Mouse (Mus musculus) cerebellum, adult 18-20 months (tissue): ENCODE data around the gene Fbxl5.

Experiments used
- DNase-seq, 2 experiments: peaks; one replicate each; pipeline ENCODE4 v3.0.0; 2021

The Fbxl5 gene

DNA sequence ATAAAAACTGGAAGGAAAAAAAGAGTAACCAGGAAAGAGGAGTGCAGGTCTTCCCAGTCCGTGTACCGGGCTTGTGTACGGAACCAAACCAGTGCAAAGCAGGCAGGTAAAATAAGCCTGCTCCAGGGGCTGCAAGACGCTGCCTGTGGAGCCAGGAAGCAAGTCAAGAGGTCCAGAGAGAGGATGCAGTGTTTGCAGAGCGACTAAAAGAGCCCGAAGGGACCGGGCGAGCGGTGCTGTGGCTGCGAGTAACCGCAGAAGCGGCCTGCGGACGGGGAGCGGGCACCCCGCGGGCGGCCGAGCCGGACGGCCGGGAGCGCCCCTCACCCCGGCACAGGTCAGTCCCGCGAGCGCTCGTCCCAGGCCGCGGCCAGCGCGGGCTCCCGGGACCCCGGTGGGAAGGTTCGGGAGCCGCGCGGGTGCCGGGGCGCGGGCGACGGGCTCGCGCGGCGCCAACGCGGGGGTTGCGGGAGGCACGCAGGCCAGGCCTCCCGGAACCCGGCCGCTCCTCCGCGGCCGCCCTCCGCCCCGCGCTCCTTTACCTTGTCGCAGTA lies 39.9 kb downstream of the Fbxl5 start:
- DNase-seq: peak in 1 of 2 experiments; percentile 48

DNA sequence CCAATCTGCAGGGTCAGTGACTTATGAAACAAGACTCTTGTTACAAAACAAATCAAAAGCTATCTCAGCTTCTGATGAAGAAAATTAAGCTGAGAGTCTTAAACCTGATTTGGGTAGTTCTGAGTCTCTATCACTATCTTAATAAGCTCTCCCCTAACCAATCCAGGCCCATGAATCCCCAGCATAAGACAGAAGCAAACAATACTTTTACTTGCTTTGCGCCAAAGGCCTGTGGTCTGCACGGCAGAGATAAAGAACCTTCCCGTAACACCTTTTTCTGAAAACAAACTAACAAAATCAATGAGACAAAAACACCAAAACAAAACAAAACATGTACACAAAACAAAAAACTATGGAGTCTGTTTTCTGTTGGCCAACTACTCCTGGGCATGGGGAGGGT lies 42.9 kb downstream of the Fbxl5 start:
- DNase-seq: no peak

DNA sequence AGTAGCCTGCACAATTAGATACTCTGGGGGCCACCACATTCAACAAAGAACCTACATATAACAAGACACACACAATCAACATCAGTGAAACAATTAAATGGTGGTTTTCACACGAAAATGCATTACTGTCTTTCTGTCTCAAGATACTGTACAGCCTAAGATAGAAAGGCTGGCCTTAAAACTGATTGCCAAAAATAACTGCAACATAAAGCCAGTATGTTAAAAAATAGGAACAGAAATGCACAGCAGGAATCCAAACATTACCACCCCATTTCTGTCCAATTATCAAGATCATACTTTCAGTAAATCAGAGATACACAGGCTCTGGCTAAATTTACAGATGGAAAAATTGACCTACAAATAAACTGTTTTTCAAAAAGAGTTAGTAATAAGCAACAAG lies 44.4 kb downstream of the Fbxl5 start:
- no peak for DNase-seq

GRCm38 (mm10) chr5:43776407-43776806 lies 45.0 kb downstream of the Fbxl5 start:
- DNase-seq: no peak

DNA sequence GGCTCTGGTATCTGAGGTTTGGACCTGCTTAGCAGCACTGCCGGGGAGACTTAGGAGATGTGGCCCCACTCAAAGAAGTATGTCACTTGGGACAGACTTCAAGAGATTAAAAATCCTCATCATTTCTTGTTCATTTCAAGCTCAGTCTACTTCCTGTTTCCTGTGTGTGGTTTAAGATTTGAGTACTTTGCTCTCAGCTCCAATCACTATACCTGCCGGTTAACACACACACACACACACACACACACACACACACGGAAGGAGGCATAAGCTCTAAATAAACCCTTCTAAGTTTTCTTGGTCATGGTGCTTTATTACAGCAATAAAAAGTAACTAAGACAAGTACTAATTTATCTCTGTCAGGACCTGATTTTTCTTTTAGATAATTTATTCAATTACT lies 49.9 kb downstream of the Fbxl5 start:
- DNase-seq: no peak

DNA sequence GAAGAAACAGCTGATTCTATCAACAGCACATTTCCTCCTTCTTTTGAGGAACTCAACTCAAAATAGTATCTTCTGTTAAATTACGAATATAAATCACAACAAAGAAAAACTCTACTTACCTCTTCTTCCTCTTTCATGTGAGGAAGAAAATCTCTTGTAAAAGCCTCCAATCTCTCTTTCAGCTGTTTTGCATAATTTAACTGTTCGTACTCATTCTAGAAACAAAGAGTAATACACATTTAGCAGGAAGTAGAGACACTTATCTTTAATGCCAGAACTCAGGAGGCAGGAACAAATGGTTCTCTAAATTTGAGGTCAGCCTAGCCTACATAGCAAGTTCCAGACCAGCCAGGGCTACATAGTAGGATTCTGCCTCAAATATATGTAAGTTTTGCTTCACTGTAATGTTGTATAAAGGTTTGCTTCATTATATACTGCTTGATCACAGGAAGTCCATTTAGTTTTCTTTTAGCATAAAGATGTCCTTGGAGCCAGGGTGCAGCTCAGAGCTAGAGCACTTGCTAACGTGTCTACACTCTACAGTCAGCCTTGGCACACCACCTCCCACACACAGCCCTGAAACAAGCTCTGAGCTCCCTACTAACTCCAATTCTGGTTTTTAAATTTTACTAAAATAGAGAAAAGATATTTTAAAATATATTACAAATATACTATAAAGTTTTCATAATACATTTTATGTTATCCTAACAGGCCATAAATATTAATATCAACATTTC lies 50.7 kb downstream of the Fbxl5 start:
- DNase-seq: no peak

- no peak for DNase-seq
These were observed 72.3 kb downstream of the Fbxl5 start for GRCm38 (mm10) chr5:43749092-43749491.

DNA sequence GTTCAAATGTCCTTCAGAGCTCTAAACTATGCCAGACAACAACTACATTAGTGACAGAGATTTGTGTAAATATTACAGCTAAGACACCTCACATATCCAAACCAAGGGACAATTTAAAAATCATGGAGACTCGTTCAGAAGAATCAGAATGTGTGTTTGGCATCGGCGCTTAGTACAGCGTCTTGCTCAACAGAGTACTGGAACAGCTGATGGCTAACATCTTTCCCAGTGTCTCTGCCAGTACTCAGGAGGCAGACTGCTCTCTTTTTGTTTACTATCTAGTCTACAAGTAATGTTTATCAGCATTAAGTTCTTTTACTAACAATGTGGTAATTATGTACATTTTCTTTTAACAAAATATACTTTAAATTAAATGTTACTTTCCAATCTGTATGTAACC lies 73.4 kb downstream of the Fbxl5 start:
- DNase-seq: no peak

DNA sequence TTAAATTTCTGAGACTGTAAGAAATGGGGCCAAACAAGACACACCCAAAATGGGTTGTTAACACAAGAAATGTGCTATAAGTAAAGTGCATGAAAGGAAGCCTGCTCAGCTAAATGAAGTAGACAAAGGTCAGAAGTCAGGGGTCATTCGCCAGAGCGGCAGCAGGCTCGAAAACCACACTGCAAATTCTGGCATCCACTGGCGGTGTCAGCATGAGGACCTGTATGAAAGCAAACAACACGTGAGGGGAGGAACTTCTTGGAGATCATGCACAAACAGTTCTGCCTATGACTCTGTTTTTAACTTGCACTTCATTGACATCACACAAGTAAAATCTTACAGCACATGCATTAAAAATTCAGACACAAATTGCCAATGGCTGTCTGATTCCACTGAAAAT lies 76.3 kb downstream of the Fbxl5 start:
- no peak for DNase-seq

- DNase-seq: no peak
These were observed 77.3 kb downstream of the Fbxl5 start for GRCm38 (mm10) chr5:43744187-43744586.

DNA sequence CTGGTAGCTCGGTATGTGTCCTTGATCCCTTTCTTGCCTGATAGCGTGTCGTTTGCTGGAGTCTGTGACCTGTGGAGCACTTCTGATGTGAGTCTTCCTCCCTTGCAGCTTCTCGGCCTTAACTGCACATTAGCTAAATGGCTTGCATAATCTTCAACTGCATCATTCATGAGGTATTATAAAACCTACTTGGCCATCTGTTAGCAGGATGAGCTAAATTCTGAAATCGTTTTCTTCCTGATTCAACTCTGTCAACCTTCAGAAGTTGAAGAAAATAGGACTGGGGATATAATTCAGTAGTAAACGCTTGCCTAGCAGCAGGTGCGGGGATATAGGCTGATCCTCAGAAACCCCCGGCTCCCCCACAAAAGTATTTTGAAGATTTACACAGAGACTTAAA lies 89.1 kb downstream of the Fbxl5 start:
- no peak for DNase-seq

DNA sequence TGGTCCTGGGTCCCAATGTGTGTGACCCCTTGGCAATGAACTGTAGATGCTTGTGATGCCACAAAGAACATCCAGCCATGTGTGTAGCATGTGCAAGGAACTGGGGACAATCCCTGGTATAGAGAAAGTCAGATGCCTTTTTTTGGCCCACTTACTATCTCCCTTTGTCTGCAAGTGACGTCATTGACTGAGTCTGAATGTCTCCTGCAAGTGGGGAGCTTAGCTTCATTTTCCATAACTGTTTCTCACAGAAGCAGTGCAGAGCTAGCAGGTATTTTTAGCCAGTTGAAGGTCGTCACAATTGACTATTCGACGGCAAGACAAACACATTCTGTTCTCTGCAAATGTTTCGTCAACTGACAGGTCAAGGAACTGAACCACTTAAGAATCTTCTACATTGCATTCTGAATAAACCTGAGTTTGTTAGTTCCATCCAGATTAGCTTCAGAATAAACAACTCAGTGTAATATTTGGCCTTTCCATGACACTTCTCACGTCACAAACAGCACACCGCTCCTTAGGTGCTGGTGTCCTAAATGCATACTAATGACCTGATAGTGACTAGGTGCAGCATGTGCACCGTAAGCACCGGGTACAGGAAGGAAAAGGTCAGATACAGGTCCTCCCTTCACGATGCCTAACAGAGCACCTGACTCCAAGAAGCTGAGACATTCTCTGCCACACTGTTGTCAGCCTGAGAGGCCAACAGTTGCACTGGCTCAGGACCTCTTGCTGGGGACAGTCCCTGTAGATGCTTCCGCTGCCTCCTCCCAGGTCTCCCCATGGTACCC lies 92.9 kb downstream of the Fbxl5 start:
- DNase-seq: no peak

DNA sequence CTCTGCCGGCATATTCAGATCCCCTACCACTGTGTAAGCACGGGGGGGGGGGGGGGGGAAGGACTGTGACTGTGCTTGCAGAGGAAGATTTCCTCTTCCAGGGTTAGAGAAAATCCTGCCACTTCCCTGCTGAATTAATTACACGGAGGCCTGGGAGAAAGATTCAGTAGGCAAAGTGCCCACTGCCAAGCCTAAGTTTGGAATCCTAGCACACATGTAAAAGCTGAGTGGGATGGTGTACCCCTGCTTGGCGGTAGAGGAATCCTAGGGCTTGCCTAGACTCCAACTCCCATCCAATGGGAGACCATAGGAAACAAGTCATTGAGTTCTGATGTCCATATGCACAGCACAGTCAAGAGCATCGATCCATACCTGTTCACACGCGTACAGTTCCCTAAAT lies 97.6 kb downstream of the Fbxl5 start:
- DNase-seq: no peak

DNA sequence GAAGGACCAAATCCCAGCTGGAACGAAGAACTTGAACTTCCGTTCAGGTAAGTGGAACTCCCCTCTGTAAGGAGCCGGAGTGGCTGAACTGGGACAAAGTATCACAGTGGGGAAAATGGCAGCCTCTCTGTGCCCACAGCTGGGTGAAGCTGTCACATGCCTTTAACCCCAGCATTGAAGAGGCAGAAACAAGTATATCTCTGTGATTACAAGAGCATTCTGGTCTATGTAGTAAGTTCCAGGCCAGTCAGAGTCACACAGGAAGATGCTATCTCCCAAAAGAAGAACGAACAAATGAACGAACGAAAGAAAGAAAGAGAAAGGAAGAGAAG lies 99.0 kb downstream of the Fbxl5 start:
- DNase-seq: no peak

- DNase-seq: no peak
These were observed 99.6 kb downstream of the Fbxl5 start for GRCm38 (mm10) chr5:43721538-43722451.

- no peak for DNase-seq
These were observed 122.2 kb downstream of the Fbxl5 start for GRCm38 (mm10) chr5:43699240-43699639.

DNA sequence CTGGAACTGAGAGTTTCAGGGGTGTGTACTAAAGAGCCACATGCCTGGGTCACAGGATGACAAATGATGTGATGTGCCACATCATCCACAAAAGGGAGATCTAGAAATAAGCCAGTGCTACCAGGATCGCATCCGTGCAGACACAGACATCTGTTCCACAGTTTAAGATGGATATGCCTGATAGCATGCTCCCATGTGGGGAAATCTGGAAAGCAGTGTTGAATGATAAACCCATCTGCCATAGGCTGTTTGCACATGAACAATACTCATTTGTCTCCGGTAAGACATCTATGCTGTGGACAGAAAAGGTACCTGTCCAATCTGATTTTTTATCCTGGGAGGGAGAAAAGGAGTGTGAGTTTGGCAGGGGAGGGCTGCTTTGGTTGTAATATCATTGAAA lies 124.3 kb downstream of the Fbxl5 start:
- DNase-seq: no peak
